Mouse (Mus musculus) layer of hippocampus, postnatal 14 days (tissue): ENCODE data around the gene Cyp27b1. TPM values are rescaled to one million over a fixed set of nuclear protein-coding genes. Genes with fewer than 3 reads are reported as not detected.
"Not testable (repeated sequence)": the region's sequence is repeated elsewhere in the genome, so short reads cannot be mapped to it uniquely, and the experiment has no call there.

ENCODE experiments used
- DNase-seq, 2 experiments: peaks; one replicate each; pipeline ENCODE4 v3.0.0; 2021 to 2022; ENCODE audit warnings: low spot score in 2 of 2, mixed read lengths in 1 of 2
- total RNA-seq, 2 experiments: library from RNA; stranded (reverse); gene quantifications; 2 replicates each; pipeline ENCODE4 v1.2.3; 2021

The Cyp27b1 gene
- total RNA-seq, 2 experiments from 2014 or later, result 0.74 to 1.0 TPM

DNA sequence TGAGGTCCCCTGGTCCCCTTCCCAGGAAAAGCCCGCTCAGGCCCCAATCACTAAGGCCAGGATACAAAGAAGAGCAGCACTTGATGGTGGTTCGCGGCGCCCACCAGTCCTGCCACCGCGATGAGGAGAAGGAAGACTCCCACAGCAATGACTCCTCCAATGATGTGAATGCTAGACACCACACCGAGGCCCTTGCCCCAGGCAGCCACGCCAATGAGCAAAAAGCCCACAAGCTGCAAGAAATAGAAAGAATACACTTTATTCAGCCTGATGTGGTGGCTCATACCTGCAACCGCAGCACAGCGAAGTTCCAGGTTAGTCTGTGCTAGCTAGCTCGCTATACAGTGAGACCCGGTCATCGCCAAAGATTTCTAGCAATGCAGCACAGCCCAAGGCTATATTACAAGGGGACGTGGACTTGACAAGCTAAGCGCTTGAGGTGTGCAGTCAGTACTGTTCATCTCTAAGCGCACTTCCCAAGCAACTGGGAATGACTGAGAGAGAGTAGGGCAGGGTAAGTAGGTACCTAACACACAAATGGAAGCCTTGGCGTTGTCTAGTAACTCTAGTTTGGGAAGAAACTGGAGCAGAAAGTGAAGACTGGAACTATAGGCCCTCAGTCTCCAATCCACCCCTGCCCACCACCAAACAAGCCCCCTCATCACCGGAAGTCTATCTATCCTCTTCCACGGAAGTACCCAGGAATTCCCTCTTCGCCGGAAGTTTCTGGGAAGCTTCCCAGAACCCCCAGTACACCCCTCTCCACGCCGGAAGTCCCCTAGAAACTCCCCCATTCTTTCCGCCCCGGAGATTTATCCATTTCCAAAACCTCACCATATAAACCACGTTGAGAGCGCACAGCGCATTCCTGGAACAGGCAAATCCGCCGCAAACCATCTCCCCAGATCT lies 21.5 kb downstream of the Cyp27b1 start:
- DNase-seq, result peak in 1 of 2 experiments; percentile 75

- peak; percentile 92 to 97 for DNase-seq
Measured at GRCm38 (mm10) chr10:127070190-127071121, 22.4 kb downstream of the Cyp27b1 start, which contains the start of gene Tspan31. Gene Tspan31 (minus strand): TSS chr10:127070264.

GRCm38 (mm10) chr10:127071203-127071602 lies 23.2 kb downstream of the Cyp27b1 start:
- DNase-seq, result no peak

GRCm38 (mm10) chr10:127072270-127072669 lies 24.2 kb downstream of the Cyp27b1 start:
- DNase-seq, result not testable (repeated sequence)

DNA sequence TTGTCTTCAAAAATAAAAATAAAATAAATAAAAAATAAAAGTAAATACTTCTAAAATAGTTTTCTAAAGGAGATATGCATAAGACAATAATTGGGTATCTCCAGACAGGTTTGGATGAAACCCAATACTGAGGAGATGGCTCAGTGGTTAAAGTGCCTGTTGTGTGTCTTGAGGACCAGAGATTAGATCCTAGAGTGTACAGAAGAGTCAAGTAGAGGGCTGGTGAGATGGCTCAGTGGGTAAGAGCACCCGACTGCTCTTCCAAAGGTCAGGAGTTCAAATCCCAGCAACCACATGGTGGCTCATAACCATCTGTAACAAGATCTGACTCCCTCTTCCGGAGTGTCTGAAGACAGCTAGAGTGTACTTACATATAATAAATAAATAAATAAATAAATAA lies 24.9 kb downstream of the Cyp27b1 start:
- DNase-seq, result not testable (repeated sequence)

- DNase-seq, result no peak
Measured at GRCm38 (mm10) chr10:127073981-127074380, 25.9 kb downstream of the Cyp27b1 start.

DNA sequence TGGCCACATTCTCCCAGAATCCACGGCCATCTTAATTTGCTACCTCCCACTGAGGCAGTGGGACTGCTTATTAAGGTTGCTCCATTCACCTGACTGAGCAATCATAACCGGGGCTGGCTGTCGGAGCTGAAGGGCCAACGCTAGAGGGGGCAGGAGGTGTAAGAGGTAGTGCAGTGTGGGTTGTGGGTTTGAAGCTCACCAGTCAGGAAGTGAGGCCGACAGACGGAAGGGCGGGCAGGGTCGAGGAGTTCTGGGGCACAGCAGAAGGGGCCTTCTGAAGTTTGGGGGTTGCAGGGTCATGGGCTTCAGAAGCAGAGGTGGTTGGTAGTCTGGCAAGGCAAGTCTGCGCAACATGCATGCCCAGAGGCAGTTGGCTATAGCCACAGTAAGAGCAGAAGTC lies 27.0 kb downstream of the Cyp27b1 start, which contains the start of gene Agap2:
TSS of gene Agap2 (plus strand) at position 205 of the 400 bp plus-strand sequence.
- DNase-seq, result no peak

DNA sequence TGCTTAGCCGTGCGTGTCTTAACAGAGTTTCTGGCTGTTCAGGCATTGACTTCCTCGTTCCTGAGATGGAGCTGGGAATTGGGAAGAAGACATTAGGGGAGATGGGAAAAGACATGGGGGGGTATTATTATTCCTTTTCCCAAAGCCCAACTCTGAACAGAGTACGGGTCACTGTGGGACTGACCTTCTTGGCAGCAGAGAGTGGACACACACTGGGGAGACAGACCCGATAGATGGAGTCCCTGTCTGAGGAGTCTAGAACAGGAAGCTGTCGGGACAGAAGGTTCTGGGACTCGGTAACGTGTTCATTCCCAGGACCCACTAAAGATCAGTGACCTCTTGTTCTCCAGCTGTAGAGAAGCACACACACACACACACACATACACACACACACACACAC lies 27.6 kb downstream of the Cyp27b1 start:
- DNase-seq, result no peak

DNA sequence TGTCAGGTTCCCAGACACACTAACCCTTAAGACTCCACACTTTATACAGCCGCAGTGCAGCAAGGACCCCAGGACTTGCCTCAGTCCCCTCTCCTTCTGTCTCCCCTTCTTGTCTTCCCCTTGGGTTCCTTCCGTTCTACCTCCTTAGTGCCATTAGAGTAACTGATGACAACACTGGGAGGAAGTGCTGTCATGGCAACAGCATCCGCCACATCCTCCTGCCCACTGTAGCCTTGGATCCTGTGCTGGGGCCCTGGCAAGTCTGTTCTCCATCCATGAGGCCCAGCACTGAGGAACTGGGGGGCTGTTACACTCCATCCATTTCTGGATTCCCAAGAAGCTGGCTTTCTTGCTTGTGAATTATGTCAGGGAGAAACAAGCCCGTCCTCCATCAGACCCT lies 28.0 kb downstream of the Cyp27b1 start:
- DNase-seq, result no peak

DNA sequence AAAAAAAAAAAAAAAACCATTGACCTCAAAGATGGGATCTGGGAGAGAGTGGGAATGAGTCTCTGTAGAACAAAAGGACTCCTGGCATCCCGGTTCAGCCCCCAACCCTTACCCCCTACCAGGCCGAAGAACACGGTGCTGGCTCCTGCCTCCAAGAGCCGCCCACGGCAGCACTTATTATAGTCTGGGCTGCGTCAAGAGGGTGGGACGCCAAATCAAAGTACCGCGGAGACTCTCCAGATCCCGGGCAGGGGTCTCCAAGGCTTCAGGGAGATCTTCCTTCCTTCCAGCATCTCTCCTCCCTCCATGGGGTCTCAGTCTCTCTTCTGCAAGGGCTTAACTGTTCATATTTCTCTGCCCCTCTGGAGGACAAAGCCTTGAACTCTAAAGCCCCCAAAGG lies 29.5 kb downstream of the Cyp27b1 start:
- peak in 1 of 2 experiments; percentile 27 for DNase-seq

- DNase-seq, result peak in 1 of 2 experiments; percentile 41
Measured at GRCm38 (mm10) chr10:127078001-127078676, 30.1 kb downstream of the Cyp27b1 start.

DNA sequence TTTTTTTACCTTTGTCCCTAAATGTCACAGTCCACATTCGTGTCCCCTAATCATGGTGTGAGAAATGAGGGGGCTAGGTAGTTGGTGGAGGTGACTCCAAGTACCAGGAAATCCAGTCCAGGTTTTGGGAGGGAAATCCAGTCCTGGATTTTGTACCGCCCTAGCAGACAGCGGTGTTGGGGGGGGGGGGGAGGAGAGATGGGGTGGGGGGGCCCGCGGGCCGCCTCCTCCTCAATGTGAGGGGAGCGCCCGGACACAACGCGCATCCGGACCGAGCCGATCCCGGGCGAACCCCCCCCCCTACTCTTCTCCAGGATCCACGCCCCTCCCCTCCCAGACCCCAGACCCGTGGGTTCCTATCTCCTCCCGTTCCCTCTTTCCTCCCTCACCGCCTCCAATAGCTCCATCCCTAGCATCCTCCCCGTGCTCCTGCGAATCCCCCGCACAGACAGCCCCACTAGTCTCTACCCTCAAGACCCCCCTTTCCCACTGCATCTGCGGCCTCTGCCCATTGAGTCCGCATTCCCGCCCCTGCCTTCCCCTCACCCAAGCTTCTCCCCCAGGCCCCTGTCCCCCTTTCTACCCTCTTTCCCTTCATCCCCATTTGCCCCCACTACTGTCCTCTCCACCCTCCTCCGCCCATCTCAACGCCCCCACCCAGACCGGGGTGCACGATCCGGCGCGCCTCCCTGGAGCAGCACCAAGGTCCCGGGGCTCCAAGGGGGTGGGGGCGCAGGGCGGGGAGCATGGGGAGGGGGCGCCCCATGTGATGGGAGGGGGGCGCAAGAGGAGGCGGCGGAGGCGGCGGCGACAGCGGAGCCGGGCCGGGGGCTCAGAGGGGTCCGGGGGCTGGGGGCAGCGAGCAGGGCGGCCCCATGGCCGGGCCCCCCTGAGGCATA lies 30.9 kb downstream of the Cyp27b1 start:
- DNase-seq, result peak; percentile 75 to 80

GRCm38 (mm10) chr10:127079665-127080391 lies 31.8 kb downstream of the Cyp27b1 start:
- DNase-seq, result peak in 1 of 2 experiments; percentile 59

- DNase-seq, result peak in 1 of 2 experiments; percentile 49
Measured at GRCm38 (mm10) chr10:127080901-127081780, 33.1 kb downstream of the Cyp27b1 start.

DNA sequence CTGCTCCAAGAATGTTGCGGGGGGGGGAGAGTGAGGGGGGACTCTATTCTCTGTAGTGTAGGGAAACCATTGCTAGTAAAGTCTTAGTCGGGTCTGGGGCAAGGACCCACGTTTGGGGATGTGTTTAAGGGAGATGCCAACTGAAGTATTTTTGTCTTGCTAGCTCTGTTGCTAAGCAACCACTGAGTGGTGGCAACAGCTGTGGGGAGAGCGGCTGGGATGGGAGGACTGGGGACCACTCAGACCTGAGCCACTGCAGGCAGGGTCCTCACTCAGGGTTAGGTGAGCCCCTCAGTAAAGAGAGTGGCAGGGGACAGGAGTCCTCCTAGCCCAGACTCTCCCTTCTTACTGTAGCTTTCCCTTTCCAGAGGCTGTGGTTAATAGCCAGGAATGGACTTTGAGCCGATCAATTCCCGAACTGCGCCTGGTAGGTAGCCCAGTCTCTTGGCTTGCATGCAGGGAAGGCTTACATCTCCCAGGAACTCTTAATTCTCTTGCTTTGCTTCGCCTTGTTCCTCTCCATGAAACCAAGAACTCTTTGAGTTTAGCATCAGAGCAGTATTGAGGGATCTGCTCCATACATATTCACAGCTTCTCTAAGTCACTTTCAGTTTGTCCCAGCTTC lies 34.1 kb downstream of the Cyp27b1 start:
- DNase-seq, result peak in 1 of 2 experiments; percentile 34

DNA sequence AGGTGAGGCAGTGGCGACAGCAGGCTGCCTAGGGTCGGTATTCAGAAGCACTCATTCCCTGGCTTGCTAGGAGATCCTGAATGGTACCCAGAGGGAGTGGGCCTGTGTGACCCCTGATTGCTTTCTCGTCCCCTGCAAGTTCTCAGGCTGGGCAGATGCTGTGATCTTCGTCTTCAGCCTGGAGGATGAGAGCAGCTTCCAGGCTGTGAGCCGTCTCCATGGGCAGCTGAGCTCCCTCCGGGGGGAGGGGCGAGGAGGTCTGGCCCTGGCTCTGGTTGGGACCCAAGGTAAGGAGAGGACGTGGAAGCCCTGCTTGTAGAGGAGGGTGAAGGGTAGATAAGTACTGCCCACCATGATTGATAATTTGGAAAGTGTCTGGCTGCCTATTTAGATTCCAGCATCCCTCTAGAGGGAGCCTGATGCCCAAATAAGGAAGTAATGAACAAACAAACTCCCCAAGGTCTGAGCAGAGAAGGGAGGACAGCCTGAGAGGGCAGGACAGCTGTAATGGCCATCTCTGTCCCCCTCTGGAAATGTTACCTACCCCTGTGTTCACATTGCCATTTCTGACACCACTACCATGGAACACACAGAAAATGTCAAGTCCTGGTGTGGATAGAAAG lies 35.4 kb downstream of the Cyp27b1 start:
- DNase-seq, result no peak

DNA sequence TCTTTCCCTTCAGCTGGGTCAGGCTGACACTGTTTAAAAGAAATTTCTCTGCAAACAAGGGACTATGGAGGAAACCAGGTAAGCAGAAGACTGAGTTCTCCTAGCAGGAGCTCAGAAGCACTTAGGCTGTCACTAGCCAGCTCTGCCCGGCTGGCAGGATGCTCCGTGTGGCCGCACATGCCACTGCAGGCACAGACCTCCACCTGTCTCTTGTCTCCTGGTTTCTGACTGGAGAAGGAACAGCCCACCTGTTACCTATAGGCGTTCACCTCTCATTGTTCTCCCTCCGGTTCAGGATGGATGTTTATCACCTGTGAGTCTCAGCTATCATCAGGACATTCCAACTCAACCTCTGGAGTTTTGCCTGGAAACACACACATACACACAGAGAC lies 35.9 kb downstream of the Cyp27b1 start:
- no peak for DNase-seq
